Mouse (Mus musculus): ENCODE results near the gene Adamts18. TPM values are rescaled to one million over a fixed set of nuclear protein-coding genes. Genes with fewer than 3 reads are reported as not detected.

The Adamts18 gene
- polyA plus RNA-seq, 1 experiment from 2014 or later: 1.7 TPM

- Histone ChIP-seq H3K4me2 (no peak overlapping the region), H3K9me3 (no peaks in the 10 kb centered on the region), H3K36me3 (no peaks in the 10 kb centered on the region), H3K27ac (no peak overlapping the region), H3K4me3 (no peak overlapping the region), H3K4me1 (replicated peaks) (no peaks in the 10 kb centered on the region), H3K27me3 (no peaks in the 10 kb centered on the region), H3K9ac (no peak overlapping the region)
- 90% methylated on average over 12 of the region's 12 CpGs for WGBS
- no peak for ATAC-seq (ENCODE audit: low FRiP score)
These were observed 11.5 kb upstream of the Adamts18 start for GRCm38 (mm10) chr8:113859890-113860683.

- H3K9ac ChIP-seq: no peak overlapping the region
- no peaks in the 10 kb centered on the region for H3K36me3 ChIP-seq
- H3K4me2 ChIP-seq: no peak overlapping the region
- no peak for ATAC-seq (ENCODE audit: low FRiP score)
- WGBS: 73% methylated on average over 7 of the region's 7 CpGs
- H3K27me3 ChIP-seq: no peaks in the 10 kb centered on the region
- H3K27ac ChIP-seq: no peak overlapping the region
- H3K4me3 ChIP-seq: no peak overlapping the region
- H3K4me1 ChIP-seq (replicated peaks): no peaks in the 10 kb centered on the region
- no peaks in the 10 kb centered on the region for H3K9me3 ChIP-seq
These were observed 10.3 kb upstream of the Adamts18 start for GRCm38 (mm10) chr8:113858801-113859200.

GRCm38 (mm10) chr8:113854622-113855293 is 6.2 kb upstream of the Adamts18 start:
- Histone ChIP-seq H3K4me1 (replicated peaks) (no peaks in the 10 kb centered on the region), H3K27me3 (peaks cover 16% of the 10 kb centered on the region), H3K36me3 (no peaks in the 10 kb centered on the region), H3K4me2 (no peak overlapping the region), H3K9me3 (peaks cover 6% of the 10 kb centered on the region; the same call in 1 of the 2 replicates), H3K4me3 (no peak overlapping the region), H3K9ac (no peak overlapping the region), H3K27ac (no peak overlapping the region)
- no peak for ATAC-seq (ENCODE audit: low FRiP score)
- WGBS: 85% methylated on average over 8 of the region's 8 CpGs

- no peak for ATAC-seq (ENCODE audit: low FRiP score)
- peaks cover 6% of the 10 kb centered on the region; the same call in 1 of the 2 replicates for H3K9me3 ChIP-seq
- H3K36me3 ChIP-seq: no peaks in the 10 kb centered on the region
- H3K4me3 ChIP-seq: no peak overlapping the region
- H3K4me1 ChIP-seq (replicated peaks): peaks cover 4% of the 10 kb centered on the region; the same call in 1 of the 2 replicates
- H3K27me3 ChIP-seq: peaks cover 25% of the 10 kb centered on the region
- no peak overlapping the region for H3K9ac ChIP-seq
- 67% methylated on average over 4 of the region's 4 CpGs for WGBS
- no peak overlapping the region for H3K27ac ChIP-seq
- no peak overlapping the region for H3K4me2 ChIP-seq
These were observed 5.2 kb upstream of the Adamts18 start for GRCm38 (mm10) chr8:113853714-113854113.

GRCm38 (mm10) chr8:113851655-113852054 is 3.1 kb upstream of the Adamts18 start:
- Histone ChIP-seq H3K27ac (no peak overlapping the region), H3K4me3 (no peak overlapping the region), H3K36me3 (no peaks in the 10 kb centered on the region), H3K27me3 (peaks cover 37% of the 10 kb centered on the region), H3K9ac (no peak overlapping the region), H3K4me1 (replicated peaks) (peaks cover 21% of the 10 kb centered on the region), H3K9me3 (peaks cover 6% of the 10 kb centered on the region; the same call in 1 of the 2 replicates), H3K4me2 (no peak overlapping the region)
- ATAC-seq (ENCODE audit: low FRiP score): no peak
- 39% methylated on average over 4 of the region's 4 CpGs for whole genome bisulfite sequencing

- Histone ChIP-seq H3K4me1 (replicated peaks) (peaks cover 35% of the 10 kb centered on the region), H3K4me2 (peak overlapping the region; percentile 99), H3K27me3 (peaks cover 42% of the 10 kb centered on the region), H3K9me3 (peaks cover 6% of the 10 kb centered on the region; the same call in 1 of the 2 replicates), H3K27ac (peak overlapping the region; percentile 88), H3K9ac (peak overlapping the region; percentile 85), H3K4me3 (peak overlapping the region; percentile 68), H3K36me3 (no peaks in the 10 kb centered on the region)
- ATAC-seq (ENCODE audit: low FRiP score): peak; percentile 68
- 0% methylated on average over 44 of the region's 50 CpGs for WGBS
These were observed 371 bp downstream of the Adamts18 start for GRCm38 (mm10) chr8:113848081-113848652.

- Histone ChIP-seq H3K27ac (peak overlapping the region; percentile 88), H3K4me1 (replicated peaks) (peaks cover 35% of the 10 kb centered on the region), H3K4me2 (peak overlapping the region; percentile 99), H3K9ac (peak overlapping the region; percentile 85), H3K27me3 (peaks cover 42% of the 10 kb centered on the region), H3K36me3 (no peaks in the 10 kb centered on the region), H3K9me3 (peaks cover 6% of the 10 kb centered on the region; the same call in 1 of the 2 replicates), H3K4me3 (peak overlapping the region; percentile 68)
- WGBS: 19% methylated on average over 12 of the region's 12 CpGs
- ATAC-seq (ENCODE audit: low FRiP score): peak; percentile 14; the same call in 1 of the 2 replicates
These were observed 895 bp downstream of the Adamts18 start for GRCm38 (mm10) chr8:113847606-113848080.

- Histone ChIP-seq H3K27me3 (peaks cover 42% of the 10 kb centered on the region), H3K9me3 (peaks cover 6% of the 10 kb centered on the region; the same call in 1 of the 2 replicates), H3K27ac (no peak overlapping the region), H3K36me3 (no peaks in the 10 kb centered on the region), H3K4me1 (replicated peaks) (peaks cover 35% of the 10 kb centered on the region), H3K9ac (no peak overlapping the region), H3K4me2 (no peak overlapping the region), H3K4me3 (no peak overlapping the region)
- 84% methylated on average over 5 of the region's 5 CpGs for WGBS
- no peak for ATAC-seq (ENCODE audit: low FRiP score)
These were observed 1.9 kb downstream of the Adamts18 start for GRCm38 (mm10) chr8:113846669-113847068.

- H3K9me3 ChIP-seq: no peaks in the 10 kb centered on the region
- H3K27me3 ChIP-seq: peaks cover 27% of the 10 kb centered on the region
- H3K4me1 ChIP-seq (replicated peaks): peaks cover 35% of the 10 kb centered on the region
- 0 out of 2 replicates have a peak overlapping the region, but pooled peaks have one; percentile 21 for H3K4me2 ChIP-seq
- no peak overlapping the region for H3K9ac ChIP-seq
- H3K36me3 ChIP-seq: no peaks in the 10 kb centered on the region
- 0 out of 2 replicates have a peak, but pooled peaks have one; percentile 15 for ATAC-seq (ENCODE audit: low FRiP score)
- WGBS: 50% methylated on average over 20 of the region's 20 CpGs
- H3K27ac ChIP-seq: 0 out of 2 replicates have a peak overlapping the region, but pooled peaks have one; percentile 23
- peak overlapping the region; percentile 9; the same call in 1 of the 2 replicates for H3K4me3 ChIP-seq
These were observed 3.7 kb downstream of the Adamts18 start for GRCm38 (mm10) chr8:113844801-113845301.

- H3K27me3 ChIP-seq: no peaks in the 10 kb centered on the region
- H3K4me1 ChIP-seq (replicated peaks): 0 out of 2 replicates have a peak, but pooled peaks cover 2% of the 10 kb centered on the region
- no peak overlapping the region for H3K4me2 ChIP-seq
- no peak overlapping the region for H3K27ac ChIP-seq
- no peak for ATAC-seq (ENCODE audit: low FRiP score)
- no peak overlapping the region for H3K4me3 ChIP-seq
- H3K36me3 ChIP-seq: no peaks in the 10 kb centered on the region
- H3K9me3 ChIP-seq: no peaks in the 10 kb centered on the region
- no peak overlapping the region for H3K9ac ChIP-seq
- 50% methylated on average over 6 of the region's 6 CpGs for WGBS
These were observed 10.3 kb downstream of the Adamts18 start for GRCm38 (mm10) chr8:113838211-113838610.

- H3K4me3 ChIP-seq: no peak overlapping the region
- ATAC-seq (ENCODE audit: low FRiP score): no peak
- H3K27me3 ChIP-seq: no peaks in the 10 kb centered on the region
- no peaks in the 10 kb centered on the region for H3K9me3 ChIP-seq
- H3K4me1 ChIP-seq (replicated peaks): 0 out of 2 replicates have a peak, but pooled peaks cover 2% of the 10 kb centered on the region
- WGBS: 40% methylated on average over 4 of the region's 4 CpGs
- H3K9ac ChIP-seq: no peak overlapping the region
- H3K27ac ChIP-seq: no peak overlapping the region
- H3K36me3 ChIP-seq: no peaks in the 10 kb centered on the region
- H3K4me2 ChIP-seq: no peak overlapping the region
These were observed 11.0 kb downstream of the Adamts18 start for GRCm38 (mm10) chr8:113837570-113837915.
